Mouse (Mus musculus): Measurements from ENCODE around the gene Pld6. TPM values are rescaled to one million over a fixed set of nuclear protein-coding genes. Genes with fewer than 3 reads are reported as not detected.
"Not testable (repeated sequence)": the region's sequence is repeated elsewhere in the genome, so short reads cannot be mapped to it uniquely, and the experiment has no call there.

Gene Pld6
- polyA plus RNA-seq, 1 experiment from 2014 or later = 5.1 TPM

GRCm38 (mm10) chr11:59741915-59742314, 45.5 kb downstream of the Pld6 start:
- Histone ChIP-seq H3K4me3 (replicated peaks) (no peak overlapping the region), H3K36me3 (peaks cover 68% of the 10 kb centered on the region), H3K27ac (no peak overlapping the region), H3K9me3 (no peaks in the 10 kb centered on the region), H3K9ac (no peak overlapping the region), H3K4me1 (no peaks in the 10 kb centered on the region), H3K4me2 (no peak overlapping the region), H3K27me3 (replicated peaks) (no peaks in the 10 kb centered on the region)
- no peak for ATAC-seq (ENCODE audit: insufficient read depth, low FRiP score, low read depth)
- WGBS = 94% methylated on average over 5 of the region's 5 CpGs

DNA sequence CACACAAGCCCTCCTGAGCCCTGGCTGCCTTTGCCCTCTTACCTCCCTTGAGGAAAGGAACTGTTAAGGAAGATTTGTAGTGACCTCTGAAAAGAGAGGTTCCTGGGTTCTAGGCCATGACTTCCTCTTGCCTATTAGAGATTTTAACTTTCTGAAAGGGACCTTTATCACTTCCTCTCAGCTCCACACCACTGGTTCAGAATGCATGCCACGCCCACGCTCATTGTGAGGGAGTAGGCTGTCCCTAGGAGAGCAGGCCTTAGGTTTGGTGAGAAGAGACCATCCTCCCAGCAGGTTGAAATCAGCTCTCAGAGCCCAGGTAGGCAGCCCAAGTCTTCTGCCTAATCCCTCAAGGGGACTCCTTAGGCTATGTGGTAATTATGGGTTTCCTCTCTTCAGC, 47.4 kb downstream of the Pld6 start:
- ATAC-seq (ENCODE audit: insufficient read depth, low FRiP score, low read depth) = no peak
- H3K27ac ChIP-seq = no peak overlapping the region
- H3K27me3 ChIP-seq (replicated peaks) = no peaks in the 10 kb centered on the region
- H3K4me3 ChIP-seq (replicated peaks) = no peak overlapping the region
- H3K9me3 ChIP-seq = no peaks in the 10 kb centered on the region
- peaks cover 80% of the 10 kb centered on the region for H3K36me3 ChIP-seq
- 82% methylated on average over 2 of the region's 2 CpGs for WGBS
- H3K4me2 ChIP-seq = no peak overlapping the region
- no peak overlapping the region for H3K9ac ChIP-seq
- H3K4me1 ChIP-seq = no peaks in the 10 kb centered on the region

GRCm38 (mm10) chr11:59737250-59737649, 50.2 kb downstream of the Pld6 start:
- Histone ChIP-seq H3K27ac (no peak overlapping the region), H3K9me3 (no peaks in the 10 kb centered on the region), H3K36me3 (peaks cover 57% of the 10 kb centered on the region), H3K4me3 (replicated peaks) (no peak overlapping the region), H3K4me2 (no peak overlapping the region), H3K4me1 (0 out of 2 replicates have a peak, but pooled peaks cover 7% of the 10 kb centered on the region), H3K9ac (no peak overlapping the region), H3K27me3 (replicated peaks) (no peaks in the 10 kb centered on the region)
- 94% methylated on average over 12 of the region's 12 CpGs for WGBS
- no peak for ATAC-seq (ENCODE audit: insufficient read depth, low FRiP score, low read depth)

- not testable (repeated sequence) for H3K9me3 ChIP-seq; ATAC-seq (ENCODE audit: insufficient read depth, low FRiP score, low read depth); H3K27ac ChIP-seq; H3K27me3 ChIP-seq (replicated peaks); H3K9ac ChIP-seq; H3K4me2 ChIP-seq; H3K4me3 ChIP-seq (replicated peaks)
- H3K36me3 ChIP-seq = peaks cover 44% of the 10 kb centered on the region
- 0 out of 2 replicates have a peak, but pooled peaks cover 11% of the 10 kb centered on the region for H3K4me1 ChIP-seq
- 88% methylated on average over 4 of the region's 4 CpGs for WGBS
Observed at GRCm38 (mm10) chr11:59735938-59736337, 51.5 kb downstream of the Pld6 start.

- Histone ChIP-seq H3K4me3 (replicated peaks) (no peak overlapping the region), H3K4me2 (no peak overlapping the region), H3K4me1 (0 out of 2 replicates have a peak, but pooled peaks cover 11% of the 10 kb centered on the region), H3K36me3 (peaks cover 32% of the 10 kb centered on the region), H3K9me3 (no peaks in the 10 kb centered on the region), H3K27ac (no peak overlapping the region), H3K9ac (no peak overlapping the region), H3K27me3 (replicated peaks) (no peaks in the 10 kb centered on the region)
- ATAC-seq (ENCODE audit: insufficient read depth, low FRiP score, low read depth) = no peak
- 66% methylated on average over 1 of the region's 1 CpGs for WGBS
Observed at GRCm38 (mm10) chr11:59734335-59734734, 53.1 kb downstream of the Pld6 start.

Other genes with a start within 250 kb of the Pld6 start
- 0.41 and 0.80 TPM in 2 replicates for gene Nlrp3, start 246.1 kb downstream of the Pld6 start, polyA plus RNA-seq (2015; fragmentation: Nextera tagmentation; extraction: Ambion mirVana)
- not detected in 2 replicates for gene Olfr222, start 211.4 kb downstream of the Pld6 start, polyA plus RNA-seq (2015; fragmentation: Nextera tagmentation; extraction: Ambion mirVana)
- gene Olfr223, start 194.4 kb downstream of the Pld6 start, polyA plus RNA-seq (2015; fragmentation: Nextera tagmentation; extraction: Ambion mirVana) = not detected in 2 replicates
- gene Mprip, start 126.3 kb downstream of the Pld6 start, polyA plus RNA-seq (2015; fragmentation: Nextera tagmentation; extraction: Ambion mirVana) = 75.3 and 78.2 TPM in 2 replicates
- gene Flcn, start 22.4 kb upstream of the Pld6 start, polyA plus RNA-seq (2015; fragmentation: Nextera tagmentation; extraction: Ambion mirVana) = 27.8 and 30.6 TPM in 2 replicates
- gene Nt5m, start 51.8 kb upstream of the Pld6 start, polyA plus RNA-seq (2015; fragmentation: Nextera tagmentation; extraction: Ambion mirVana) = 31.7 and 35.1 TPM in 2 replicates
- gene Cops3, start 52.2 kb upstream of the Pld6 start, polyA plus RNA-seq (2015; fragmentation: Nextera tagmentation; extraction: Ambion mirVana) = 175 and 192 TPM in 2 replicates
- gene Med9, start 160.6 kb upstream of the Pld6 start, polyA plus RNA-seq (2015; fragmentation: Nextera tagmentation; extraction: Ambion mirVana) = 36.6 and 38.4 TPM in 2 replicates
- 2.8 and 3.2 TPM in 2 replicates for gene Rasd1, start 177.3 kb upstream of the Pld6 start, polyA plus RNA-seq (2015; fragmentation: Nextera tagmentation; extraction: Ambion mirVana)

All from stomach, embryonic 15.5 days (tissue).